Mouse (Mus musculus) urinary bladder, postnatal 25 days (tissue): ENCODE results near the gene Fmo1.
"Not testable (repeated sequence)": the region's sequence is repeated elsewhere in the genome, so short reads cannot be mapped to it uniquely, and the experiment has no call there.

ENCODE experiments used
- DNase-seq: peaks from one replicate; pipeline ENCODE4 v3.0.0; 2022; ENCODE audit warnings: low spot score

Fmo1 gene

GRCm38 (mm10) chr1:162792306-162793044 is 73.9 kb downstream of the Fmo1 start:
- no peak for DNase-seq

GRCm38 (mm10) chr1:162785222-162785621 is 81.2 kb downstream of the Fmo1 start:
- no peak for DNase-seq

- DNase-seq = no peak
These were observed 82.7 kb downstream of the Fmo1 start for GRCm38 (mm10) chr1:162783669-162784248.

GRCm38 (mm10) chr1:162781035-162781434 is 85.4 kb downstream of the Fmo1 start:
- not testable (repeated sequence) for DNase-seq
